Mouse (Mus musculus) T-helper 1 cell (primary cell): Measurements from ENCODE around the gene Dqx1.

ENCODE experiments used
- in situ Hi-C: fragments of 300-600 bp; cut with MboI, MseI; formaldehyde crosslinking; loops from one replicate; pipeline ENCODE4 v1.15.1; 2025; ENCODE audit warnings: high pct_unique_total_duplicates

The Dqx1 gene

DNA sequence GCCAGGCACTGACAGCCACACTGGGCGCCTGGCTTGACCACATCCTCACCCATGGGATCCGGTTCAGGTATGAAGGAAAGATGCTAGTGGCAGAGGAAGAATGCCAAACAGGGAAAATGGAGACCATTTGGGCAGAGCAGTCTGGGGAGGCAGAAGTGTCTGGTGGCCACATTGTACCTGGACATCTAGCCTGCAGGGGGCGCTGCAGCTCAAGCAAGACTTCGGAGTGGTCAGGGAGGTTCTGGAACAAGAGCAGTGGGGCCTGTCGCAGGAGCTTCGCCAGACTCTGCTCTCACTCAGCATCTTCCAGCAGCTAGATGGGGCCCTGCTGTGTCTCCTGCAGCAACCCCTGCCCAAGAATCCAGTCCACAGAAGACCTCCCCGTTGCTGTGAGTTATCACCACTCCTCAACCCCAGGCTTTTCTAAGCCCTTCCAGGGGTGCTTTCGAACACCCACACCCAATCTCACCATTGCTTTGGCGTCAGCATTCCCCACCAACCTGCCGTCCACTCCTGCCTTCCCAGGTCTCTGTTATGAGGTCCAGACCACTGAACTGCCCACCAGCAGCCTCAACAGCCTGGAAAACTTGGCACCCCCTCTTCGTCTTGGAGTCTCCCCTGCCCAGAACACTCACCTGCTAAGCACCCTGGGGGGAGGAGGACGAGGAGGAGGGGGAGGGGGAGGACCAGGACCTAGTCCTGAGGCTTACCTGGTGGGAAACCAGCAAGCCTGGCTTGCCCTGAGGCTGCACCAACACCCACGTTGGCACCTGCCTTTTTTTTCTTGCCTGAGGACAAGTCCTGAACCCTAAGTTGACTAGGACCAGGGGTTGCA is 50.1 kb downstream of the Dqx1 start:
- in situ Hi-C loops, result loop anchor here (5.0 kb wide), 1 partner anchor 50 kb away; the partner anchor contains the start of genes 1700003E16Rik and Wdr54

DNA sequence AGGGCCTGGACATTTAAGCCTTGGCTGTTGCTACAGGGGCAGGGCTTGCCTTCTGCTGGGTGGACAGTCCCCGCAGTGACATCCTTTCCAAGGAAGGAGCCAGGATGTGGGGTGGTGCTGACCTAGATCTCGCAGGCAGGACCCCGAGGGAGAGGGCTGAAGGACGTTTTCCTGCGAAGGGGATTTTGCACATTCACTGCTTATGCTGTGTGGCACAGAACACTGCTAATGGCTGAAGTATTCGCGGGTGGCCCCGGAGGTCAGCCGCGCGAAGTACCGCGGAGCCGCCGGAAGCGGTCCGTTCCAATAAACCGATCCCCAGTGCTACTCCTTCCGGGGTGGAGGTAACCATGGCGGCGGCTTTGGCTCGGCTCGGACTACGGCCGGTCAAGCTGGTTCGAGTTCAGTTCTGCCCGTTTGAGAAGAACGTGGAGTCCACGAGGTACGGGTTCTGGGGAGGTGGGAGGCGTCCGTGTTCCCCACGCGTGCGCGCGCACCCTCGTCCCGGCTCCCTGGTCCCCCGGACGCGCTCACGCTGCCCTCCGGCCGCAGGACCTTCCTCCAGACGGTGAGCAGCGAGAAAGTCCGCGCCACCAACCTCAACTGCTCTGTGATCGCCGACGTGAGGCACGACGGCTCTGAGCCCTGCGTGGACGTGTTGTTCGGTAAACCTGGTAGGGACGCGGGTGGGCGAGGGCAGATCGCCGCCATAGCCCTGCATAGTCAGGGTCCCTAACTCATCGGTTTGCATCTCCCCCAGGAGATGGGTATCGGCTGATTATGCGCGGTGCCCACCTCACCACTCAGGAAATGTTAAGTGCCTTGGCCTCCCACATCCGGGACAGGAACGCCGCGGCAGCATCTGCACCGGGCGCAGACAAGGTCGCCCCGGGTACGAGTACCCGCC is 51.4 kb downstream of the Dqx1 start, which contains the start of gene Mrpl53:
Mrpl53 (plus strand) TSS at position 279 of the 907 bp plus-strand sequence.
- in situ Hi-C loops, result loop anchor here (5.0 kb wide), 1 partner anchor 48 kb away; the partner anchor contains the start of genes 1700003E16Rik and Wdr54

DNA sequence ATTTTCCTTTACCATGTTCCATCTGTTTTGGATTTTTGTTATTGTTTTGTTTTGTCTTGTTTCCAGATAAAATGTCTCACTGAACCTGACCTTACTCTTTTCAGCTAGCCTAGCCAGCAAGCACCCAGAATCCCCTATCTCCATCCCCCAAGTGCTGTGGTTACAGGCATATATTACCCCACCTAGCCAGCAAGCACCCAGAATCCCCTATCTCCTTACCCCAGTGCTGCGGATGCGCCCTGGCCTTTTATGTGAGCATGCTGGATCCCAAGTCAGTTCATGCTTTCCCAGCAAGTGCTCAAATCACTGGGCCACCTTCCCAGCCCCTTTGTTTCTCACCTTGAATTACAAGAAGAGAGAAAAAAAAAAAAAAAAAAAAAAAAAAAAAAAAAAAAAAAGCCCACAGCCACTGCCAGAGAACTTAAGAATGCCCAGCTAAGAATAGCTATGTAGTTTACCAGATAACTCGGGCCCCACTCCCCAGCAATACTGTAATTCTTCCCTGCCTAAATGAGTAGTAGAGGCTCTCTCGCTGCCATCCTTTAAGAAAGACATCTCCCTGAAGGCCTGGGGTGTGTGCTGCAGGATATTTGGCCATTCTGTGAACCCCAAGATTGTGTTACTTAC is 54.0 kb downstream of the Dqx1 start:
- in situ Hi-C loops, result no loop called here

DNA sequence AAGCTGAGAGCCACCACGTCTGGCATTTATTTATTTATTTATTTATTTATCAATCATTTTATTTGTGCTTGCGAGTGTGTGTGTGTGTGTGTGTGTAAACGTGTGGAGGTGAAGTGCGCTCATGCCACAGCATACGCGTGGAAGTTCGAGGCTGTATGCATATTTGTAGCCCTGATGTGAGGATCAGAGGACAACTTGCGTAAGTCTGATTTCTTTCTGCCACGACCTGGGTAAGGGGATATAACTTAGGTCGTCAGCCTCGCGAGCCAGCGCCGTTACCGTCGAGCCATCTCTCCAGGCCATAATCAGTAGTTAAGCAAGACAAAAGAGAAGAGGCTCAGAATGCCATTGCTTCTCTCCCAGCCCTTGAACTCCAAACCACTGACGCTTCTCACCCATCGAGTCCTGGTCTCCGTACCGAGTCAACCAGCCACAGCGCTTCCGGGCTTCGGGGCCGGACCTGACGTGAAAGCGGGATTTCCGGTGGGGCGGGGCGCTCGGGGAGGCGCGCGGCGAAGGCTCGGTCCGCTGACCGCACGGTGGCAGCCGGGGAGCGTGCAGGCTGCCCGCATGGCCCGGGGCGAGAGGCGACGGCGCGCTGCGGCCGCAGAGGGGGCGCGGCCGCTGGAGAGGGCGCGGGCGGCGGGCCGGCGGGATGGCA is 57.5 kb downstream of the Dqx1 start, which contains the start of gene Mogs:
Mogs (plus strand) TSS at position 486 of the 661 bp plus-strand sequence.
- in situ Hi-C loops, result no loop called here

DNA sequence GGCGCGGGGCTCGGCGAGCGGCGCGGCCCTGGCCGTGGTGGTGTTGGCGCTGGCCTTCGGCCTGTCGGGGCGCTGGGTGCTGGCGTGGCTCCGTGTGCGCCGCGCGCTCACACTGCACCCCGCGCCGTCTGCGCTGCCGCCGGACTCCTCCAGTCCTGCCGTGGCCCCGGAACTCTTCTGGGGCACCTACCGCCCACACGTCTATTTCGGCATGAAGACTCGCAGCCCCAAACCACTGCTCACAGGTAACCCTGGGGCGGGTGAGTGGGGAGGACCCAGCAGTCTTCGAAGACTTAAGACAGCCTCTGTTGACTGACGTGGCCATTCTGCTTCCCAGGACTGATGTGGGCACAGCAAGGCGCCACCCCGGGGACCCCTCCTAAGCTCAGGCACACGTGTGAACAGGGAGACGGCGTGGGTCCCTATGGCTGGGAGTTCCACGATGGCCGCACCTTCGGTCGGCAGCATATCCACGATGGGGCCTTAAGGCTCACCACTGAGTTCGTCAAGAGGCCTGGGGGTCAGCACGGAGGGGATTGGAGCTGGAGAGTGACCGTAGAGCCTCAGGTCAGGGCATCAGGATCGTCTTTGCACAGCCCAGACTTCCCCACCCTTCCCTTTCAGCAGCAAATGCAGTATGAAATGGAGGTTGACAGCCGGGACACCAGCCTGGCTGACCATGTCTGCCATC is 58.2 kb downstream of the Dqx1 start:
- in situ Hi-C loops, result no loop called here

DNA sequence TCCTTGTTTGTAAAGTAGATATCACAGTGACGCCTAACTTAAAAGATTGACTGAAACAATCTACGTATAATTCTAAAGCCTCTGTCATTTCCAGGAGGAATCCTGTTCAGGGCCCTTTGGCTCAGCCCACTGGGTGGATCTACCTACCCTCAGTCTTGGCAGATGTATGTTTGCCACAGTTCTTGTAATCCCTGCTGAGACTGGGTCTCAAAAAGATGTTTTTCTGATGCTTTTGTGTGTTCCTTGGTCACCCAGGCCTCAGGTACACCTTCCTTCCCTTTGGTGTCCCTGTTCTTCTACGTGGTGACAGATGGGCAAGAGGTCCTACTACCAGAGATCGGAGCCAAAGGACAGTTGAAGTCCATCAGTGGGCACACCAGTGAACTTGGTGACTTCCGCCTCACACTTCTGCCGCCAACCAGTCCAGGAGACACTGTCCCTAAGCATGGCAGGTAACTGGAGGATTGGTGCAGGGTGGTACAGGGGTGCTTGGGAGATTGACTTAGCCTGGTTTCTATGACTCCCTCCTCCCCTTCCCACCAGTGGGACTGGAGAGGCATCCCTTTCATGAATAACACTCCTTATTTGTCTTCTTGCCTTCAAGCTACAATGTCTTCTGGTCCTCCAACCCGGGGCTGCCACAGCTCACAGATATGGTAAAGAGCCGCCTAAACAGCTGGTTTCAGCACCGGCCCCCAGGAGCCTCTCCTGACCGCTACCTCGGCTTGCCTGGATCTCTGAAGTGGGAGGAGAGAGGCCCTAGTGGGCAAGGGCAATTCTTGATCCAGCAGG is 58.9 kb downstream of the Dqx1 start:
- in situ Hi-C loops, result no loop called here
